Mouse (Mus musculus) layer of hippocampus, adult 9-10 months (tissue): ENCODE measurements at regions not wholly inside any gene's neighbourhood (a gene's known extent, or its start where the extent isn't known, plus 50 kb on each side); places are given as distances from the start of the nearest gene placed in this dataset.
A peak's percentile ranks its signal among the peaks of the same experiment; 100 is the strongest.

Experiments
- DNase-seq: peaks from one replicate; pipeline ENCODE4 v3.0.0; 2022; ENCODE audit warnings: low spot score

- no peak for DNase-seq
Observed at GRCm38 (mm10) chr15:25129572-25129971, 284.0 kb downstream of the Basp1 start.

GRCm38 (mm10) chr15:25120441-25120840, 293.1 kb downstream of the Basp1 start:
- DNase-seq, result peak; percentile 16

- DNase-seq, result no peak
Observed at GRCm38 (mm10) chr15:25117980-25118379, 295.6 kb downstream of the Basp1 start.

GRCm38 (mm10) chr15:25102727-25103126, 310.8 kb downstream of the Basp1 start:
- DNase-seq, result no peak

GRCm38 (mm10) chr15:25093758-25094157, 319.8 kb downstream of the Basp1 start:
- no peak for DNase-seq

- no peak for DNase-seq
Observed at GRCm38 (mm10) chr15:25069701-25070100, 343.9 kb downstream of the Basp1 start.

- no peak for DNase-seq
Observed at GRCm38 (mm10) chr15:25059347-25059746, 354.2 kb downstream of the Basp1 start.

- DNase-seq, result no peak
Observed at GRCm38 (mm10) chr15:25047875-25048274, 365.7 kb downstream of the Basp1 start.

GRCm38 (mm10) chr15:25046514-25047138, 366.9 kb downstream of the Basp1 start:
- no peak for DNase-seq

GRCm38 (mm10) chr15:25036231-25036630, 377.3 kb downstream of the Basp1 start:
- DNase-seq, result no peak

GRCm38 (mm10) chr15:25027865-25028264, 385.7 kb downstream of the Basp1 start:
- no peak for DNase-seq

GRCm38 (mm10) chr15:25026786-25027461, 386.6 kb downstream of the Basp1 start:
- peak; percentile 43 for DNase-seq

GRCm38 (mm10) chr15:25026351-25026750, 387.2 kb downstream of the Basp1 start:
- no peak for DNase-seq

GRCm38 (mm10) chr15:25020916-25021315, 392.6 kb downstream of the Basp1 start:
- DNase-seq, result no peak

GRCm38 (mm10) chr15:25019352-25019941, 394.1 kb downstream of the Basp1 start:
- peak; percentile 44 for DNase-seq

- no peak for DNase-seq
Observed at GRCm38 (mm10) chr15:25018937-25019336, 394.6 kb downstream of the Basp1 start.

- no peak for DNase-seq
Observed at GRCm38 (mm10) chr15:25007720-25008119, 405.8 kb downstream of the Basp1 start.

GRCm38 (mm10) chr15:25000171-25000570, 413.4 kb downstream of the Basp1 start:
- no peak for DNase-seq

- no peak for DNase-seq
Observed at GRCm38 (mm10) chr15:24993325-24993673, 420.3 kb downstream of the Basp1 start.

GRCm38 (mm10) chr15:24992665-24993324, 420.8 kb downstream of the Basp1 start:
- DNase-seq, result no peak

GRCm38 (mm10) chr15:24990082-24990786, 423.3 kb downstream of the Basp1 start:
- DNase-seq, result no peak

- no peak for DNase-seq
Observed at GRCm38 (mm10) chr15:24980841-24981240, 432.7 kb downstream of the Basp1 start.
